Mouse (Mus musculus) frontal cortex, postnatal 25 days (tissue): ENCODE results near the gene 1110032A03Rik.

Experiments
- DNase-seq, 2 experiments: peaks; one replicate each; pipeline ENCODE4 v3.0.0; 2022; ENCODE audit warnings: low spot score in 2 of 2

The 1110032A03Rik gene

GRCm38 (mm10) chr9:50774991-50775612, at the start of gene 1110032A03Rik, which contains the start of gene Alg9:
TSS of gene 1110032A03Rik (minus strand) at chr9:50775520.
TSS of gene Alg9 (plus strand) at chr9:50775019.
- DNase-seq = peak; percentile 84 to 85

DNA sequence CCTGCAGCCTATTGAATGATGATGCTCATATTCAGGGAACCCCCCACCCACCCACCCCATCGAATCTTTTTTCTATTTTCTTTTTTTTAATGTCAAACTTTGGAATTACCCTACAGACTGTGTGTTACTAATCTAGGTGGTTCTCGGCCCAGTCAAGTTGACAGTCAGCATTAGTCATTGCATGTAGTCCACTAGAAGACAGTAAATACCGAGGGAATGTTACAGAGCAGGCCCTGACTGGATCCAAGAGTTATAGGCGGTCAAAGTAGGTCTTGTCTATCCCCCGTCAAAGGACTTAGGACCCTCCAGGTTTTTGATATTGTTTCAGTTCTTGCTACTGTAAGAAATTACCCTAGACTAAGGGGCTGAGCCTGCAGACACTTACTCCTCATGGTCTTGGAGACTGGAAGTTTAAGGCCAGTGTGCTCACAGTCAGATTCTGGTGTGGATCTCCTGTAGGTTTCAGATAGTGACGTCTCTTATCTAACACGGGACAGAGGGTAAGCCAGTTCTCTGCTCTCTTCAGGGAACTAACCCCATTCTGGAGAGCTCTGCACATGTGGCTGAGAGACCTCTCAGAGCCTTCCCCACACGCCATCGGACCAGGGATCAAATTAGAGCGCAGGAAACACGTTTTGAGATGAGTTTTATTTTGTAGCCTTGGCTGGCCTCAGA, 48.6 kb upstream of the 1110032A03Rik start:
- DNase-seq = no peak

DNA sequence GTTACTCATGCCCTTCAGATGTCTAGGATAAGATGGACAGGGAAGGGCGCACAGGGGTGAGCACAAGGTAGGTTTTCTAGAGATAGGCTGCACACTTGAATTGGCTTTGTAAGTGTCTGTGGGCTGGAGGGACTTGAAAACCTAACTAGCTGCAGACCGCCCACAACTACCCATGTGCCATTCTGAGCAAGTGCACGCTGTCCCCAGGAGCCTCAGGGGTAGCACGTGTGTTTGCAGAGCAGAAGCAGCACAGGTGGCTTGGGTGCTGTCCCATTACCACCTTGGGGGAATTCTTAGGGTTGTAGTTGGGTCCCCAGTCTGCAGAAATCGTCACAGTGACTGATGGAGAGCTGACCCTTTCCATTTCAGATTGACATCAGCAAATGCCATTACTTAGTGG, 46.9 kb upstream of the 1110032A03Rik start:
- DNase-seq = no peak

- no peak for DNase-seq
Measured at GRCm38 (mm10) chr9:50821651-50822050, 46.3 kb upstream of the 1110032A03Rik start.

DNA sequence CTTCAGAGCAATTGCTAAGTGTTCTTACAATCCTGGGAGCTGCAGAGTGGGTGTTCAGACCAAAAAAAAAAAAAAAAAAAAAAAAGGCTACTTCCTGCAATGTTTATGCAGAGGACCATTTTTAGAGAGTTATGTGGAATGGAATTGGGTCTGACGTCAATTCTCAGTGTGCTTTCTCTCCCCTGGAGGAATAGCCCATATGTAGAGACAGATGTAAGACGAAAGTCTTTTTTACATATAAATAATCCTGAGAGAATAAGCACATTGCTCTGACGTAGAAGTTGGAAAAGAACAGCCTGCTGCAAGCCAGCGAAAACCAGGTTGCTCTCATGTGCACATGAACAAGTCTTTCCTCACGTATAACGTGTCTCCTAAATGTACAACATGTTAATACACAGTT, 44.4 kb upstream of the 1110032A03Rik start:
- no peak for DNase-seq

- DNase-seq = no peak
Measured at GRCm38 (mm10) chr9:50818050-50818449, 42.7 kb upstream of the 1110032A03Rik start.

- no peak for DNase-seq
Measured at GRCm38 (mm10) chr9:50816512-50816911, 41.2 kb upstream of the 1110032A03Rik start.

DNA sequence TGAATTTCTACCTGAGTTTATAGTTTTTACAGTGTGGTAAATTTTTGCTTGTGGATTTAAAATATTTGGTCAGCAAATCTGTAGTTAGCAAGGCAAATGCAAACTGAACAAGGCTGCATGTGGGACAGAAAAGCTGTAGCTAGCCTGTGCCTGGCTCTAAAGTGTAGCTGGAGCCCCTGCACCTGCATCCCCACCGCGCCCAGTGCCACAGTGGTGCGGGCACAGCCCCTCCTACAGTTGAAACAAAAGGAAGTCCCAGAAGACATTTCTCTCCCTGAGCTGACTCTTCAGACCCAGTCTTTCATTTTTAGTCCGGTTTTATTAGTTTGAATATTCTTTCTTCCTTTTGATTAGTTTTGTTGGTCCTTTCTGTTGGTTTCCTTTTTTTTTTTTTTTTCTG, 40.3 kb upstream of the 1110032A03Rik start:
- no peak for DNase-seq

- DNase-seq = no peak
Measured at GRCm38 (mm10) chr9:50813796-50814195, 38.5 kb upstream of the 1110032A03Rik start.

DNA sequence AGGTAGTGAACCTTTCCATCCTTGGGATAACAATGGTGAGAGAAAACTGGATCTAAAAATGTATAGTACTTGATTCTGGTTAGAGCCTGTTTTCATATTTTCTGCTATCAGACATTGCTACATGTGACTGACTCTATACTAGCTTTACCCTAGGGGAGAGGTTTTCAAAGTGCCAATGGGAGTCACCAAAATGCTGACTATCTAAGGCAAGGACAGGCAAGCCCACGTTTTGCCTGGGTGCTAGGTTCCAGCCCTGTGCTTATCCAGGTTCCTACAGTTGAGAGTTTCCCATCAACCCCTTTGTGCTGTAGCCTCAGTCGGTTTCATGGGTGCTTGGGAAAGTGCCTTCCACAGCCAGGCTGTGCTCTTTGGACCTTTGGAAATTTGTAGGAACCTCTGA, 36.4 kb upstream of the 1110032A03Rik start:
- DNase-seq = no peak

- no peak for DNase-seq
Measured at GRCm38 (mm10) chr9:50811187-50811586, 35.9 kb upstream of the 1110032A03Rik start.

GRCm38 (mm10) chr9:50809146-50809545, 33.8 kb upstream of the 1110032A03Rik start:
- no peak for DNase-seq

DNA sequence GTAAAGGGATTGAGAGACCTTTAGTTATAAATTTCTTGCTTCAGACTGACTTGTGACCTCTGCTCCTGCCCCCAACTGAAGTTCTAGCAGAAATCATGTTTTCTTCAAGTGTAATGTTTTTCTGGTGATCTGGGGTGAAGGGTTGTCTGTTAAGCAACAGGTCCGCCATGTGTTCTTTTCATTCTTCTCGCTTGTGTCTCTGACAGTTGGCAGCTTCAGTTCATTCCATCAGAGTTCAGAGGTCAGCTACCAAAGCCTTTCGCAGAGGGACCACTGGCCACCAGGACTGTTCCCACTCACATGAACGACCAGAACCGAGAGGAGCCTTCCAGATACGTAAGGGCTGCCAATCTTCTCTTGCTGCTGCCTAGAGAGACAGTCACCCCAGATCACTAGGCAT, 33.2 kb upstream of the 1110032A03Rik start:
- no peak for DNase-seq

DNA sequence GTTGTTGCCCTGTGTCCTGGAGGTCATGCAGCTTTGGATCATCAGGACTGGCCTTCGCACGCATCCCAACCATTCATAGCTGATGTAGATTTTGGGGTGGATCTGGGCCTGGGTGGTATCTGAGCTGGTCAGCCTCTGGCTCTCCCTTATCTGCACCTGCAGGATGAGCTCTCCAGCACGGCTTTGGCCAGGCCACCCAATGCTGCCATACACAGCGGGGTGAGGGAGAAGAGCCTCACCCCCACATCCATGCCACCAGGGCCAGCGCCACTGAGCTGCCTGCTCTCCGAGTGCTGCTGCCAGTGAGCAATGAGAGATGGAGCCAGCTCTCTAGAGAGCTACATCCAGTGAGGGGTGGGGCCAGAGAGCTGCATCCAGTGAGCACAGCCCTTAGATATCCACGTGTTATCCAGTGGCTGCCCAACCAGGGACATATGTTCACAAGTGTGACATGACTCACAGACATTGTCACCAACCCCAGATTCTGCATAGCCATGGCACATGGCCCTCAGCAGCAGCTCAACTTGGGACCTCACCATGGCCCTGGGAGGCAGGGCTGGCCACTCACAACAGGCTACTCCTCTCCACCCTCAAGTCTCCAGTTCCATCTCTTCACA, 27.8 kb upstream of the 1110032A03Rik start:
- no peak for DNase-seq

GRCm38 (mm10) chr9:50800985-50801384, 25.7 kb upstream of the 1110032A03Rik start:
- no peak for DNase-seq

GRCm38 (mm10) chr9:50798368-50798767, 23.0 kb upstream of the 1110032A03Rik start:
- no peak for DNase-seq

- no peak for DNase-seq
Measured at GRCm38 (mm10) chr9:50797641-50798040, 22.3 kb upstream of the 1110032A03Rik start.

GRCm38 (mm10) chr9:50796776-50797175, 21.5 kb upstream of the 1110032A03Rik start:
- DNase-seq = no peak

DNA sequence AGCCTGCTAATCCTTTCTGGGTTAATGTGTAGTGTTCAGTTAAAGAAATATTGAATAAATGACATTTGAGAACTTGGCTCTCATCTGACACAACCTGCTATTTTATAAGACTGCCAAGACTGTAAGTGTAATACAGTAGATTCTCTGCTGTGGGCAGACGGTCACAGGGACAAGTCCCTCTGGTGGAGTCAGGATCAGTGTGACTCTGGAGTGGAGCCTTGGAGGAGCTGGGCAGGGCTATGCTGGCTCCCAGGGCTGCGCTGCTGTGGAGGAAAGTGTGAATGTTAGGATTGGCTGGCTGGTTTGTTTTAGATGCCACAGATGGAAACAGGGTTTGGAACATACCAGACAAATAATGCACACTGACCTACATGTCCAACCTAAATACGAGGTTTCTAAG, 19.9 kb upstream of the 1110032A03Rik start:
- DNase-seq = no peak

- DNase-seq = no peak
Measured at GRCm38 (mm10) chr9:50782155-50782554, 6.8 kb upstream of the 1110032A03Rik start.

DNA sequence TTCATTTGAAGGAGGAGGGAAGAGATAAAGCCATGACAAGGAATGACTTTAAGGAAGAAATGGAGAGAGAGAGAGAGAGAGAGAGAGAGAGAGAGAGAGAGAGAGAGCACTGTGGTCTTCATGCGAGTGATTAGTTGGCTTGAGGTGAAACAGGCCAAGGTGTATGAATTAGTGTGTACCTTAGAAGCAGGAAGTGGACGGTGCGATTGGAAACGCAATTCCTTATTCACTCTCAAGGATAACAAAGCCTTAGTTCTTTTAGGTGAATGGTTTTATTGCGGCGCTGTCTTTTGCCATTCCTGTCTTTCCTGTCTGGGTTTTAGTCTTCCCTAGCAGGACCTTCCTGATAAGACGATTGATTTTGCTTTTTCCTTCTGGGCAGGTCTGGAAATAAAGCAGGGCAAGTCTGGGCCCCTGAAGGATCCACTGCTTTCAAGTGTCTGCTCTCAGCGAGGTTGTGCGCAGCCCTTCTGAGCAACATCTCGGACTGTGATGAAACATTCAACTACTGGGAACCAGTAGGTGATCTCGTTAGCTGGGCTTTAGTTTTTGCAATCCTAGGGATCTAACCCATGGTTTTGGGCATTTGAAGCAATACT, 941 bp upstream of the 1110032A03Rik start:
- no peak for DNase-seq

DNA sequence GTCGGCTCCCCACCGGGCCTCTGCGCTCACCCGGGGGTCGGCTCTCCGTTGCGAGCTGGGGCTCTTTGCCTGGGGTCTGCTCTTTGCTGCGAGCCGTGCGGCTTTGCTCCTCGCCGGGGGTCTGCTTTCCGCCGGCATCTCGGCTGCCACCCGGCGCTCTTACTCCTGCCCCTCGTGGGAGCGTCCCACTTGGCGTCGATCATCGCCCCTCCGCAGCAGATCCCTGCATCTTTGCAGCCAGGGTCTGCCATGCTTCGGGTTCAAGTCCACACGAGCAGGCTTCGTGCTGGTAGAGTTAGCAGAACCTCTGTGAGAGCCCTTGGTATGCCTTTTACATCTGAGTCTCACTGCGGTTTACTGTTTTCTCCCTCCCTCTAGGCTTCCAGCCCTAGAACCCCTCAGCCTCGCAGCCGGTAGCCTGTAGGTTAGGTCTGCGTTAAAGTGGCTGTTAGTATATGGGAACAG, 374 bp upstream of the 1110032A03Rik start:
- no peak for DNase-seq
